Mouse (Mus musculus) 3T3-L1 (cell line): ENCODE results near the gene Mex3a.
A peak's percentile ranks its signal among the peaks of the same experiment; 100 is the strongest.

ENCODE experiments used
- DNase-seq: peaks from one replicate; pipeline ENCODE4 v3.0.0-alpha.2; 2015; ENCODE audit warnings: low read depth, low spot score

The Mex3a gene

DNA sequence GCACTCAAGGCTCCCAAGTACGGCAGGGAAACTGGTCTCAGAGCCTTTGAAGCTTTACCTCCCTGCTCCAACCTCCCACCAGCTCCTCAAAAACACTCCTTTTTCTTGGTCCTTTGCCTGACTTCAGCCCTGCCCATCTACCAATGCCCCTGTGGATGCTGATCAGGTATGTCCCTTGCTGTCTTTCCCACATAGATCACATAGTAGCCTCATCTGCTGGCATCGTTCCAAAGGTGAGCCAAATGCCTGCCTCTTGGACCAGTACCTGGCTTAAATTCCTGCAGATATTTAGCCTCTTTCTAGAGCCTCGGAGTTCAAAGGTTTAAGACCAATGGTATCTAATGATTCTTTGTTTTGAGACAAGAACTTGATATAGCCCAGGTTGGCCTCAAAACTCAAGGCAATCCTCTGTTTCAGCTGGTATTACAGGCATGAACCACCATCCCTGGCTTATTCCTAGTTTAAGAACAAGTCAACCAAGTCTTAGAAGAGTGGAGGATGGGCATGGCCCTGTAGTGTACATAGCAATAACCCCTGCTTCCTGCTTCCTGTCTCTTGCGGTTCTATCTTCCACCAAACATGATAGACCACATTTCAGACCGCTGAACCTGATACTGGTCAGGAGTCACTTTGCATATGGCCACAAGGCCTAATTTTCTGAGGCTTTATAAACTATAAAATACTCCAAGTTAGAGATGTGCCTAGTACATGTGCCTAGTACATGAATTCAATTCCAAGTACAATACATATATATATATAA is 11.6 kb downstream of the Mex3a start:
- DNase-seq: no peak

DNA sequence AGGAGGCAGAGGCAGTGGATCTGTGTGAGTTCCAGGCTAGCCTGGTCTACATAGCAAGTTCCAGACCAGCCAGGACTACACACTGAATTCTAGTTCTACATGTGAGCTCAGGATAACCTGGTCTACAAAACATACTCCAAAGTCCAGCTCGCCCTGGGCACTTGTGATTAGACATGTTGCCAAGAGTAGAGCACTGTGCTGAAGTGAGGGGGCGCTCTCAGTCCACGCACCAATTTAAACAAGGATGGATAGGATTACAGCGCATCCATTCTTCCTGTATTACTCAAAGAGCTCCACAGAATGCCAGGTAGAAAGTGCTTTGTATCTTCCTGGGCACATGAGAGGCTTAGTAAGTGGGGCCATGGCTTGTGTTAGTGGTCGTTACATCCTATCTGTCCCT is 12.3 kb downstream of the Mex3a start:
- peak; percentile 46 for DNase-seq

DNA sequence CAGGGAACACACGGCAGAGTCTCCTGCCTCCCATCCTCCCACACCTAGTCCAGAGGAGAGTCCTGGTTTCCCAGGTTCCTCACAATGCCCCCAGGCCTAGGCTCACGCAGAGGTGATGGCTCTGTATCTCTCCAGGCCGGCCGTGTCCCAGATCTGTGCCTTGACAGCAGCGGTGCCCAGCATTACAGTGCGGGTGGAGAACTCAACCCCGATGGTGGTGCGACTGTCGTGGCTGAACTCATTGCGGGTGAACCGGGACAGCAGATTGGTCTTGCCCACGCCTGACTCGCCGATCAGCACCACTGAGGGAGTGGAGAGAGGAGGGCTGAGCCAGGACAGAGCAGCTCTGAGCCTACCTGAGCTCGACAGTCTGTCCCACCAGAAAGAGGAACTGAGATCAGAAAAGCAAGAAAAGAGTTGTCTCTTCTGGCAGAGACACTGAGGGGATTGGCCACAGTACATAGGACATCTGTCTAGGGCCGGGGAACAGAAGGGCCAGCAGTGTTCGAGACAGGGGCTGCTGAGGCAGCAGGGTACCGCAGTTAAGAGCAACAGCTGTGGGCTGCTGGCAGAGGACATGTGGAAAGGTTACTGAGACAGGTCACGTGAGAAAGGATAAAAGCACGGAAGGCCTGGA is 12.9 kb downstream of the Mex3a start:
- no peak for DNase-seq

DNA sequence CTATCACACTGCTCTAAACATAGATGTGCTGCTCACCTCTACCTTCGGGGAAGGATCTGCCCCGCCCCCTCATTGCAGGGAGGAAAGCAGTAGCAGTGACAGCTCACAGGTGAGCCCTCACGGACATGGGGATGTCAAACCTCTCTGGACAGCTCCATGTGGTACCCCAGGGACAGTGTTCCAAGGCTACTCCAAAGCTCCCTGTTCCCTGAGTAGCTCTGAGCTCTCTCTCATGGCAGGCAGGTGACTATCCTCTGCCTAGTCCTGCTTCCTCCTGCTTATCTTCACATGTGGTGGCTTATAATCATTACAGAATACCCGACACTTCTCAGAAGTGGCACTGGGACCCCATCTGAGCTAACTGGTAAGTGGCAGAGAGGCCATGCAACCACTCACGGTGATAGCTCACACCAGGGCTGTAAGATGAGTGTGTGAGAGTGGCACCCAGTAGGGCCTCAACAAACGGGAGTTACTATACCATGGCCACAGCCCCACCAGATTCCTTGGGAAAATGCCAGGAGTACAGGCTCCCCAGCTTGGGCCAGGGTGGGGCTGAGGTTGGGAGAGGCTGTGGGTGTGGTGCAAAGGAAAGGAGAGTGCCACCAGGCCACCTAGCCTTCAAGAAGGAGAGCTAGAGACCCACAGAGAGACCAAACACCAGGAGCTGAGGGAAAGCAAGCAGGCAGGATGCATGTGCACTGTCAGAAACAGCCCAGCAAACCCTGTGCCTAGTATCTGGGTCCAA is 14.7 kb downstream of the Mex3a start:
- no peak for DNase-seq

DNA sequence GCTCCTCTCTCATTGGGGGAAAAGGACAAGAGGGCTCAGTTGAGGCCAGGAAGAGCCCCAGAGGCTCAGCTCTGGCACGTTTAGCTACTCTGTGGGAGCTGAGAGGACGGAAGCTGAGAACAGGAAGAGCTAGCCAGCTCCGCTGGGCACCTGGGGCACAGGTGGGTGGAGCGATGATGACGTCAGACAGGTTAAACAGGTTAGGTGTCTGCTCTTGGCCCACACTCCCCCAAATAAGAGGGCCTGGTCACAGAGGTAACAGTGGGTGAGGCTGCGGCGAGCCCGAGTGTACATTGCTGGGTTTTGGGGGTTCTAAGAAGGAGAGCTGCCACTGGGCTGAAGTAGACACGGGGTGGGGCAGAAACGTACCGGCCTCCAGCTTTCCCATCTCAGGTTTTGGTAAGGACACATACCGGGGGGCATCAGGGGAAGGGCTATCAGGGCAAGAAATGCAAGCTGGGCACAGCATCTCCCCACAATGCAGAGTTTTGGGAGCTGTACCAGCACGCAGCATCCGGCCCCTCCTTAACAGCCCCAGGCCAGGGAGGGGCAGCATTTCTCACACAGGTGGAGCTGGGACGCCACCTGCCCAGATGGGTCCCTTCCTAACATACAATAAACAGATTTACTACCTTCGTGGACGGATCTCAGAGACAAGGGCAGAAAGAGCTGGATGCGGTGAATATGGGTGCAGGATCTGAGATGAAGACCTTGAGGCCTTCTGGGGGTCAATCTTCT is 16.2 kb downstream of the Mex3a start, which contains the start of gene Rab25:
Gene Rab25 (minus strand): TSS at position 121 of the 738 bp plus-strand sequence.
- DNase-seq: no peak

DNA sequence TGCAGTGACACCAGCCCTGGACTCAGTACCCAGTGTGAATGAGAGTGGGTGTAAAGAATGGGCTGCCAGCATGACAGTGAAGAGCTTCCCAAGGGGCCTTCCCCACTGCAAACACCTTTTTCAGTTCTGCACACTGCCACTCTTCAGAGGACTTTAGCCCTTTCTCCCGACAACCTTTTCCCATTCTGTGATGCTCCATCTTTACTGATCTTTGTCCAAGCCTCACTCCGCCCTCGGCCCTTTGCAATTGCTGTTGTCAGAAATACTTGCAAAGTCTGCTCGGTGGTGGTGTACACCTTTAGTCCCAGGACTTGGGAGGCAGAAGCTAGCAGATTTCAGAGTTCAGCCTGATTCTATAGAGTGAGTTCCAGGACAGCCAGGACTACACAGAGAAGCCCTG is 19.4 kb downstream of the Mex3a start:
- DNase-seq: no peak

DNA sequence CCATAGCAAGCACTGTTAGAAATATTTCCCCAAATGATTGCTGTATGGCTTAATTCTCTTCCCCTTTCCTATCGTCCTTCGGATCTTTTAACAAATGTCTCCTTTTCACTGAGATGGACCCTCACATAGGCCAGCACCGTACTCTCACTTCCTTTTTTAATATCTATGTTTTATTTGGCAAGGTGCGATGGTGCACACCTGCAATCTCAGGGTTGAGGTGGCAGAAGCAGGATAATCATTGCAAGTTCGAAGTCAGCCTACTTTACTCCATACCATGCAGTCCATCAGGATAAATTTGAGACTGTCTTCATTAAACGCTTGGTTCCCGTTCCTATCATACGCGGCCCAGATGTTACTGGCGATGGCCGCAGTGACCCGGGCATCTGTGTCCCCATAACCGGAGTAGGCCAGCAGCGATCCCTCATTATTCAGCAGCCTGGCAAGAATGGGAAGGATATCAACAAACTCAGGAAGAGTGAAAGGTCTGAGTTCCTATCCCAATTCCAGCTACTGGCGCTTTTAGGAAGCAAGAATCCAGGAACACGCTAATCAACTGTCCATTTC is 20.0 kb downstream of the Mex3a start:
- DNase-seq: no peak

DNA sequence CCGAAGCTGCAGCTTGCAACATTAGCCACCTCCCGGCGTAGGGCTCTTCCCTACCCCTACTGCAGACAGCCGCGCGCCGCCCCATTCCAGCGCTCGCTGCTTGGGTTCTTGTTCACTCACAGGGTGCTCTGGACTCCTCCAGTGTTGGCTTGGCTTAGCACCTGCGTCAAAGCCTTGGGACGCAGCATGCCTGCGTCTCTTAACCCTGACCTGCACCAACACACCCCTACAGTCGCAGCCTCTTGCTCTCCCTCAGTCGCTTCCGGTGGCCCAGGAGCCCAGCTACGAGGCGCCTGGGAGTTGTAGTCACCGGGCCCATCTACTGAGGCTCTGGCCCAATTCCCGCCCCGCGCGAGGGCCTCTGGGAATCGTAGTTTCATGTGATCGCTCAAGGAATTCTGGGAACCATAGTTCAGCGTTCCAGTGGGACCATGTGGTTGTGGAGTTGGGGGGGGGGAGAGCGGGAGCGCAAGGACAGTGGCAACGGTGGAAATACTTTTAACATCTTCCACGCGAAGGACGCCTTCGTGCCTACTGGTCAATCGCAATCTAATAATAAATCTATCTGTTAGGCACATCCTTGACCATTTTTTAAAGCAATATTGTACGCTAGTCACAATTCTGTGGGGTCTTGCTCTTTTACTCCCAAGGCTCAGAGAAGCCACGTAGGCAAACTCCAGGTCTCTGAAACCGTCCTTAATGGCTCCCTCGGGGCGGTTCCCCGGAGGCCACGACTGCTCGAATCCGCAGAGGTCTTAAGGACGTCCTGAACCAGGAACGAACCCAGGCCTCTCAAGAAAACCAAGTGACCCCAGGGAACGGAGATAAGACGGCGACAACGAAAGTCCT is 20.7 kb downstream of the Mex3a start, which contains the start of gene Lamtor2:
Gene Lamtor2 (minus strand): TSS at position 399 of the 849 bp plus-strand sequence.
- DNase-seq: peak; percentile 99

DNA sequence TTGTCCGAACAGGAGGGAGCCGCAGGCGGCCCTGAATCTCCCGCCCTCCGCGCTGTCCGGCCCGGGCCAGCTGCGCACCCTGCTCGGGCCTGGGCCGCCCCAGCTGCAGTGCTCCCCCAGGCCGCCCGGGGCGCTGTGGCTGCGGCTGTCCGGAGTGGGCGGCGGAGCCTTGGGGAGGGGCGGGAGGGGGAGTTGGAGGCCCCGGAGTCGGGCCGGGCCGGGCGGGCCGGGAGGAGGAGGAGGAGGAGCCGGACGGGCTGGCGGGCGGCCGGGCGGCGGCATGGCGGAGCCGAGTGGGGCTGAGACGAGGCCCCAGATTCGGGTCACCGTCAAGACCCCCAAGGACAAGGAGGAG is 21.3 kb downstream of the Mex3a start, which contains the start of gene Ubqln4:
Gene Ubqln4 (plus strand): TSS at position 234 of the 355 bp plus-strand sequence.
- peak; percentile 84 for DNase-seq

DNA sequence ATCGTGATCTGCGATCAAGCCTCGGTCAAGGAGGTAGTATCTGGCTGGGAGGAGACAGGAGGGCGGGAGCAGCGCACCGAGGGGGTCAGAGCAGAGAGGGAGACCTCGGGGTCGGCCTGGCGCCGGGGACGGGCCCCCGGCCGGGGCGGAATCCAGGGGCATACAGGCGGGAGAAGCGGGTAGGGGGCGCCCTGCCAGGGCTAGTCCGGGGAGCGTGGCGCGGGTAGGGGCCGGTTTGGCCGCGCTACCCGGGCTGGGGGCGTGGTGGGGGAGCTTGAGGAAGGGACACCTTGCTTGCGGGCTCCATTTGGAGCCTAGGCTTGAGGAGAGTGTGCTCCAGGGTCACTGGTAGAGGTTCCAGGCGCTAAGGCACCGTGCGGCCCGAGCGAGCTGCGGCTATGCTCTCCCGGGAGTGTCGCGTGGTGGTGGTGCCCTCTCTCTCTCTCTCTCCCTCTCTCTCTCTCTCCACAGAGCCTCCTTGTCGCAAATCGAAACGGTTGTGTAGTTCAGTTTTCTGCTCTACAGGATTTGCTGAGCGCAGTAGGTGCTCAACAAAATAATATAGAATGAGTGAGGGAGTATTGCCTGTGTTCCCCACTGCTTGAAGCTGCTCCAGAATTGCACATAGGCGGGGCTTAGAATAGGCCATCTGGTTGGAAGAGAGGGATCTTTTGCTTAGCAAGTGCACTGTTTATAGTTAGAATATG is 21.8 kb downstream of the Mex3a start:
- peak; percentile 82 for DNase-seq

DNA sequence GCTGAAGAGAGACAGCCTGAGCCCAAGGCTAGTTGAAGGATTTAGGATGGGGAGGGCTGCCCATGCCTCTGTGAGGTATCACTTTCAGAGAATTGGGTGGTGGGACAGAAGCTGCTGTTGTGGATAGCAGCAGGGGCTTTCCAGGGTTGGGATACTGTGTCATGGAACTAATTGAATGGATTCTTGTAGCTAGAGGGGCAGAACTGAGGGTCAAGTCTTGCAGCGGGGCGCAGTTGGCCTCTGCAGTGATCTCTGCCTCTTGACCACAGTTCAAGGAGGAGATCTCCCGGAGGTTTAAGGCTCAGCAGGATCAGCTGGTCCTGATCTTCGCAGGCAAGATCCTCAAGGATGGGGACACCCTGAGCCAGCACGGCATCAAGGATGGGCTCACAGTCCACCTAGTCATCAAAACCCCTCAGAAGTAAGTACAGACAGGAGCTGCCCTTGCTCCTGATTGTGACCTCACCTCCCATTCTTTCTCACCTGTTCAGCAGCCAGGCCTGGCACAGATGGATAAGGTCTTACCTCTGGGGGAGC is 22.9 kb downstream of the Mex3a start:
- DNase-seq: no peak

DNA sequence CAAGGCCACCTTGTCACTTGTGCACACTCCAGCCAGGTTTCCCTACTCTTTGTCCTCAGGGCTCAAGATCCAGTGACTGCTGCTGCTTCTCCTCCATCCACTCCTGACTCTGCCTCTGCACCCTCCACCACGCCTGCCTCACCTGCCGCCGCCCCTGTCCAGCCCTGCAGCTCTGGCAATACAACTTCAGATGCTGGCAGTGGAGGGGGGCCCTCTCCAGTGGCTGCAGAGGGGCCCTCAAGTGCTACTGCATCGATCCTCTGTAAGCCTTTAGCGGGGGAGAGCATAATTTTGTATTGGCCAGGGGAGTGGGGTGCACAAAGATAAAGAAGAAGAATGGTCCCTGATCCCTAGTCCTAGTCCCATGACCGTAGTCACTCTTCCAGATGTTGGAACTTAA is 23.5 kb downstream of the Mex3a start:
- DNase-seq: no peak

DNA sequence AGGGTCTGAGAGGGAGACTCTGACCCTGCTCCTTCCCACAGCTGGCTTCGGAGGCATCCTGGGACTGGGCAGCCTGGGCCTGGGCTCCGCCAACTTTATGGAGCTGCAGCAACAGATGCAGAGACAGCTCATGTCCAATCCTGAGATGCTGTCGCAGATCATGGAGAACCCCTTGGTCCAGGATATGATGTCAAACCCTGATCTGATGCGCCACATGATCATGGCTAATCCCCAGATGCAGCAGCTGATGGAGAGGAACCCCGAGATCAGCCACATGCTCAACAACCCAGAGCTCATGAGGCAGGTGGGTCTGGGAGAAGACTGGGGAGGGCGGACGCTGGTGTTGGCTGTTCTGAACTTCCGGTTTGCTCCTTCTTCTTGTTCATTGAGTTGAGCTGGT is 24.4 kb downstream of the Mex3a start:
- no peak for DNase-seq

DNA sequence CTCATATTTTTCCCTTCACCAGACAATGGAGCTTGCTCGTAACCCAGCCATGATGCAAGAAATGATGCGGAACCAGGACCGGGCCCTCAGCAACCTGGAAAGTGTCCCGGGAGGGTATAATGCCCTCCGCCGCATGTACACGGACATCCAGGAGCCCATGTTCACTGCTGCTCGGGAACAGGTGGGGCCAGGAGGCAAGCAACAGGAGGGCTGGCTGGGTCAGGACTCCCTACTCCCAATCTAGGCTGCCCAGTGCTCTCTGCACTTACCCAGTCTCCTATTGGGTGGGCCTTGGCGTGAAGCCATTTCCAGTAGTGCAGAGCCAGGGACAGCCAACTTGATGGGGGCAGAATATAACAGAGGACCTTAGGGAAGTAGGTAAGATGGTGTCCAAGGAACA is 27.4 kb downstream of the Mex3a start:
- no peak for DNase-seq

DNA sequence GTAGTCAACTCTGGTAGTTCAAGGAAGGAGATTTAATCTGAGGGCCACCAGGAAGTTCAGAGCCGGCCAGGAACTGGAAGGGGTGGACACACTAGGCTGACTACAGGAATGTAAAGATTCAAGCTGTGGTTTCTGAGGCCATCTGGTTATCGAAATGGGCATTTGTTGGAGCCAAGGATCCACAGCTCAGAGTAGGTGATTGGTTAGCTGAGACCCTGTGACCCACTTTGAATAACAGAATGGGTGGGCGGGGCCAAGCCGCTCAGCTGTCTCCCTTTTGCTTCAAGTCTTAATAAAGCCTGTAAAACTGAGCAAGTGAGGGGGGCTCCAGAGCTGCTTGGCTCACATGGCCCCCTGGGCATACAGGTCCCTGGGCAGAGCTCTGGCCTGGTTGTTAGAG is 29.8 kb downstream of the Mex3a start:
- DNase-seq: peak; percentile 54

DNA sequence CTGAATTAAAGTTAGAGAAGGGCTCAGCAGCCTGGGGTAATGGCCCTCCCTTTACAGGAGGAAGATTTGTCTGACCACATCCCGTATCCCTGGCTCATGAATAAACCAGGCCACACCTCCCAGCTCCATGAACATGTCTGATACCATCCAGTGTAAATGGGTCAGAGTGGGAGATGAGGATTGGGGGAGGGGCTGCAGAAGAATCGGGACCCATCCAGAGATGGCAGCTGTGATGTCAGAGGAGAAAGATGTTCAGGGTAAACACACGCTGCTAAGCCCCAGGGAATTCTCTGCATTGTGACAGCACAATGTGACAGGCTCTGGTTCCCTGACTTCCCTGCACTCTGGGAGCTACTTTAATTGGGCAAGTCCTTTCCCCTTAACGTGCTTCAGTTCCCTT is 31.2 kb downstream of the Mex3a start:
- DNase-seq: no peak

DNA sequence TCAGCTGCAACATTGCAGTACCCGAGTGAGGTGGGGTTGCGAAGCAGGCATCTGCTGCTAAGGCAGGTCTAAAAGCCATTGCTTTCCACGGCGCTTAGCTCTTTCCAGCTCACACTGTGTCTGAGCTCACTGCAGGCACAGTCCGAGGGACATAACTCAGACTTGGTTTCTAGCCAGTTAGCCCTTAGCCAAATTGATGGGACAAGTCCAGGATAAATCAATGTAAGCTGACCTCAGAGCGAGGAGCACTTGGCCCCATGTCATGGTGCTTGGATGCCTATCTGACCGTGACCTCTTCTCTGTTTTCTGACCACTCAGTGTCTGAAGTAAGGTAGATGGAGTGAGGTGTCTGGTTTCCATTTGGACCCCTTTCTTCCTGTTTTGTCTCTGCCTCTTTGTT is 31.8 kb downstream of the Mex3a start:
- DNase-seq: no peak

DNA sequence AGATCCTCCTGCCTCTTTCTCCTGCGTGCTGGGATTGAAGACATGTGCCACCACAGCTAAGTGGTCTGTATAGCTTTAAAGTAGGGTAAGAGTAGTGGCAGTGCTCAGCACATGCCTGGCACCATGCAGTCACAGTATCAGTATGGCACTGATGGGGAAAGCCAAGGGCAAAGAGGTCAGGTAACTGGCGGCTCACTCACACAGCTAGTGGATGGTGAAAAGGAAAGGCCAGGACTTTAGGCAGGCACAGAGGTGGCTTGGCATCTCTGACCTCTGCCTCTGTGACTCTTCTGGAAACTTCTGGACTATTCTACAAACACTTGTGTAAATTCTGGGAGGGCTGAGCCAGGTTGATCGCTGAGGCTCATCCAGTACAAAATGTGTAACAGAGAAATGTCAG is 33.9 kb downstream of the Mex3a start:
- no peak for DNase-seq

DNA sequence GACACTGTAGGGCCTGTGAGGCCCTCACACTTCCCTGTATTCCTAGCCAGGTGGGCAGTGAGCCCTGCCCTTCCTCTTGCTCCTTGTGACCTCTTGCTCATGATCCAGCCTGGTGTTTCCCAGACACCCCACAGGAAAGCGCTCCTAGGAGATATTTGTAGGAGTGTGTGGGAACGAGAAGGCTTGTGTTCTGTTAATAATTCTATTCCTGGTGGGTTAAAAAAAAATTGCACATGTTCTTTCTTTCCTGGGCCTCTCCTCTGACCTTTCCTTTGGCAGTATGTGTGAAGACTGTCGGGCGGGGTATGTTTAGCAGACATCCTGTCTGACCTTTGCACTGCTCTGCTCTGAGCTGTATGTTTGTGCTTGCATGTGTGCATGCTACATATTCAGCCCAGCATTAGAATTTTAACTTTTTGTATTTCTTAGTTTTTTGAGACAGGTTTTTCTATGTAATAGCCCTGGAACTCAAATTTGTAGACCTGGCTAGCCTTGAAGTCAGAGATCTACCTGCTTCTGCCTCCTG is 34.4 kb downstream of the Mex3a start:
- no peak for DNase-seq
